Mouse (Mus musculus) ES-E14 (cell line): ENCODE results near the gene Nup210l. TPM values are rescaled to one million over a fixed set of nuclear protein-coding genes. Genes with fewer than 3 reads are reported as not detected.

Experiments
- DNase-seq: peaks from one replicate; pipeline ENCODE4 v3.0.0-alpha.2; 2013; ENCODE audit warnings: low read depth, low spot score
- H3K27ac ChIP-seq: 2 replicates; pipeline ENCODE4 v1.5.1; 2012; ENCODE audit warnings: low read depth, mild to moderate bottlenecking, low read length, moderate library complexity, mixed read lengths; ENCODE audit not compliant: poor library complexity, insufficient read depth, severe bottlenecking
- H3K36me3 ChIP-seq: 2 replicates; pipeline ENCODE4 v1.6.1; 2012; ENCODE audit warnings: mild to moderate bottlenecking, low read length, moderate library complexity, mixed read lengths; ENCODE audit not compliant: control insufficient read depth, poor library complexity, insufficient read depth, severe bottlenecking
- H3K4me1 ChIP-seq, 2 experiments: fragments of 150-350 bp in 1 of 2; sonication (generic) in 1 of 2; 2 replicates each; pipeline ENCODE4 v1.6.1; 2012; ENCODE audit warnings: low read length in 2 of 2, mild to moderate bottlenecking in 1 of 2, mixed read lengths in 1 of 2; ENCODE audit not compliant: control insufficient read depth in 2 of 2, insufficient read depth in 2 of 2, poor library complexity in 1 of 2
- H3K4me3 ChIP-seq, 2 experiments: fragments of 150-350 bp in 1 of 2; sonication (generic) in 1 of 2; 2 replicates each; pipeline ENCODE4 v1.5.1; 2012; ENCODE audit warnings: low read length in 2 of 2, low read depth in 1 of 2, mild to moderate bottlenecking in 1 of 2, mixed read lengths in 1 of 2; ENCODE audit not compliant: insufficient read depth in 1 of 2, poor library complexity in 1 of 2, severe bottlenecking in 1 of 2
- H3K9ac ChIP-seq: 2 replicates; pipeline ENCODE4 v1.6.1; 2012; ENCODE audit warnings: low read depth, mild to moderate bottlenecking, low read length, mixed read lengths; ENCODE audit not compliant: poor library complexity, insufficient read depth, severe bottlenecking
- H3K9me3 ChIP-seq: fragments of 150-350 bp; sonication (generic); 2 replicates; pipeline ENCODE4 v1.6.1; 2012; ENCODE audit warnings: low read depth, mild to moderate bottlenecking, low read length; ENCODE audit not compliant: control insufficient read depth, insufficient read depth
- CHD2 ChIP-seq: IDR thresholded peaks from 2 replicates; pipeline ENCODE4 v1.6.1; 2014; ENCODE audit warnings: mild to moderate bottlenecking, low read depth, low read length, inconsistent platforms
- HCFC1 ChIP-seq: IDR thresholded peaks from 2 replicates; pipeline ENCODE4 v1.6.1; 2012; ENCODE audit warnings: low read length, inconsistent platforms, borderline replicate concordance; ENCODE audit not compliant: insufficient read depth
- MAFK ChIP-seq: IDR thresholded peaks from 2 replicates; pipeline ENCODE4 v1.6.1; 2014; ENCODE audit warnings: mild to moderate bottlenecking, low read depth, low read length, inconsistent platforms; ENCODE audit not compliant: insufficient read depth
- ZC3H11A ChIP-seq: IDR thresholded peaks from 2 replicates; pipeline ENCODE4 v1.6.1; 2012; ENCODE audit warnings: low read depth, mild to moderate bottlenecking, inconsistent platforms, low read length, borderline replicate concordance
- ZNF384 ChIP-seq: IDR thresholded peaks from 2 replicates; pipeline ENCODE4 v1.6.1; 2012; ENCODE audit warnings: low read depth, low read length, inconsistent platforms
- in situ Hi-C, 2 experiments: fragments of 600-800 bp; cut with MboI; formaldehyde crosslinking; loops; one replicate each; pipeline ENCODE4 v1.15.1; 2025; ENCODE audit warnings: low sequenced_read_pairs in 2 of 2, inconsistent platforms in 1 of 2; ENCODE audit not compliant: unreplicated experiment in 2 of 2
- total RNA-seq: library from RNA; depleted of rRNA; stranded (reverse); fragments of 300-350 nt; gene quantifications from 2 replicates; pipeline ENCODE4 v1.2.3, GENCODE M21; 2012

The Nup210l gene
- total RNA-seq, 1 experiment = 0.80 TPM

DNA sequence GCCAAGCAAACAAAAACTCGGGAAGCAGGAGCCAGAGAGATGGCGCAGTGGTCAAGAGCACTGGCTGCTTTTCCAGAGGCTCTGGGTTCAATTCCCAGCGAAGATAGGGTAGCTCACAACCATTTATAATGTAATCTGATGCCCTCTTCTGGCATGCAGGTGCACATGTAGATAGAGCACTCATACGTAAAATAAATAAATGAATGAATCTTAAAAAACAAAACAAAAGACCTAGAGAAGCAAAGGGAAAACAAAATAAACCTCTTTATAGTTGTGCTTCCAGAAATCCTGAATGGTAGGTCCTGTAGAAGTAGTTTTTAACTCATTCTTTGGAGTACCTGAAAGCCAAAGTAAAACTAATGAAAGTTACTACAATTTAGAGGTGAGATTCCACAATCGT, 25.7 kb upstream of the Nup210l start:
- Histone ChIP-seq H3K4me3 (no peak overlapping the region), H3K36me3 (peaks cover 6% of the 10 kb centered on the region), H3K9me3 (no peaks in the 10 kb centered on the region), H3K27ac (no peak overlapping the region), H3K4me1 (peaks cover 8 to 9% of the 10 kb centered on the region in 2 experiments; a peak in 3 of 4 replicates), H3K9ac (no peak overlapping the region)
- TF ChIP-seq HCFC1 (no peak), ZNF384 (no peak), CHD2 (no peak), ZC3H11A (no peak), MAFK (no peak)
- in situ Hi-C loops = no loop called here
- no peak for DNase-seq

DNA sequence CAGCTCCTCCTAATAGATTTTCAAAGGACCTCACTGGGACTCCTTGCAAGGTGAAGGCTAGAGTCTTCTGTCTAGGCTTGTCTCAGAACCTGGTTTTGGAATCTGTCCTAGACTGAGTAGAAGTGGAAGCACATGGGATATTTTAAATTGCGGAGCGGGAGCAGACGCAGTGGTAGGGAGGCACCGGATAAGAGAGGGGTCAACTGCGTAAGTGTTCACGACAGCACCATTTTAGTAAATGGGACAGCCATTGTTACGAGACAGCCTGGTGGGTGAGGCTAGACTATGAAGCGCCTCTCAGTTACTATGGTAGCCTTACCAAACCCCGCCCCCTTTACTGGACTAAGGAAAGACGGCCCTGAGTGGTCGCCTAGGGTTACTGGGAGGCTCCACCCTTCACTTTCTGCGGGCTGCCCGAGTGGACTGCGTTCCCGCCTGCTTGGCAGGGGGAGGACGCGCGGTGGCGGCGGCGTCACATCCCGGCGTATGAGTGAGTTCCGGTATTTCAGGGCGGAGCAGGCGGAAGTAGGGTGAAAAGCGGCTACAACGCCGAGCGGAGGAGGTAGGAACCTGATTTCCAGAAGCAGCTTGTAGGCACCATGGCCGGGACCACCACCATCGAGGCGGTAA, 24.7 kb upstream of the Nup210l start:
- DNase-seq = peak; percentile 98
- Histone ChIP-seq H3K27ac (peak overlapping the region; percentile 99), H3K9ac (peak overlapping the region; percentile 96), H3K4me3 (peak overlapping the region; percentile 89 to 95), H3K9me3 (no peaks in the 10 kb centered on the region), H3K36me3 (peaks cover 6% of the 10 kb centered on the region), H3K4me1 (peaks cover 13 to 14% of the 10 kb centered on the region in 2 experiments; a peak in 3 of 4 replicates)
- TF ChIP-seq MAFK (no peak), CHD2 (no peak), ZNF384 (no peak), HCFC1 (no peak), ZC3H11A (no peak)
- in situ Hi-C loops = no loop called here

DNA sequence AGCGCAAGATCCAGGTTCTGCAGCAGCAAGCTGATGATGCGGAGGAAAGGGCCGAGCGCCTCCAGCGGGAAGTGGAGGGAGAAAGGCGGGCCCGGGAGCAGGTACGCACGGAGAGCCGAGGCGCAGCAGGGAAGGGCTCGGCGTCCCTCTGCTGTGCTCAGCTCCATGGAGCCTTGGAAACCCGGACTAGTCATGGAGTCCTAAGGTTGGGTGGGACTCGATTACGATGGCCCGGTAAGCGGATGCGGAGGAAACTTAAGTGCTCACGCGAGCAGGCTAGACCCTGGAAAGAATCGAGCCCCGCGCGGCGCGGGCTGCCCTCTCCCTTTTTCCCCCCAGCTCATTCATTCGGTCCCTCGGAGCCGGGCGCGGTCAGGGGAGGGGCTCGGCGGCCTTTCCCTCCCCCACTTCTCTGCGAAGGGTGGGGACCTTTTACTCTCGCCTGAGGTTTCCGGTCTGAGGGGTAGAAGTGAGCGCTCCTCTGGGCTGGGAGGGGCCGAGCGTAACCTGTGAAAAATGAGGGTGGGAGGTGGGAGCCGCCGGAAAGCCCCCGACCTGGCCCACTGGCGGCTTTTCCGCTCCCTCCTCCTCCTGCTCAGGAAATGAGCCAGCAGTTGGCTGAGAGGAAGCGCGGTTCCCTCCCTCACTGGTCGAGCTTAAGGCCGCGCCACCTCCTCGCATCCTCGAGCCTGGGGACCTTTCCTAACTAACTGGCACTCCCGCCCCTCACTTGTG, 24.0 kb upstream of the Nup210l start:
- H3K36me3 ChIP-seq = peaks cover 6% of the 10 kb centered on the region
- peak; percentile 87 for DNase-seq
- TF ChIP-seq HCFC1 (no peak; the same call in 1 of the 2 replicates), ZC3H11A (no peak), ZNF384 (no peak), MAFK (no peak), CHD2 (no peak)
- peak overlapping the region; percentile 96 for H3K9ac ChIP-seq
- peak overlapping the region; percentile 99 for H3K27ac ChIP-seq
- peaks cover 13 to 18% of the 10 kb centered on the region in 2 experiments; a peak in 3 of 4 replicates for H3K4me1 ChIP-seq
- no peaks in the 10 kb centered on the region for H3K9me3 ChIP-seq
- in situ Hi-C loops = no loop called here
- peak overlapping the region; percentile 89 to 95 for H3K4me3 ChIP-seq

DNA sequence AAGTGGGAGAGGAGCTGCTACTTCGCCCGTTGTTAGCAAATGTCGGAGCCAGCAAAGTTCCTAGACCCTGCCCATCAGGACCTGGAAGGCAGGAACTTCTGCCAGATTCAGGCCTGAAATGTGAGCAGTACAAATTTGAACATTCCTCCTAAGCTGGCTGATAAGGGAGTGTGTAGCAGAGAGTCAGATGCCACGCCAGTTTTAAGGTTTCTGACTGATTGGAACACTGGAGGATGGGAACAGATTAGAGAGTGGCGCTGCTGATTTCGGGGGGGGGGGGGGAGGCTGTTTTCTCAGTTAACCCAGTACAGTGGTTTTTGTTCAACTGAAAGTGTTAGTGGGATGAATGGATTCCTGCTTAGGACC, 23.5 kb upstream of the Nup210l start:
- Histone ChIP-seq H3K9me3 (no peaks in the 10 kb centered on the region), H3K4me3 (peak overlapping the region; percentile 89 to 95), H3K4me1 (peaks cover 13 to 23% of the 10 kb centered on the region in 2 experiments; a peak in 3 of 4 replicates), H3K36me3 (peaks cover 6% of the 10 kb centered on the region), H3K9ac (peak overlapping the region; percentile 96), H3K27ac (peak overlapping the region; percentile 99)
- in situ Hi-C loops = no loop called here
- DNase-seq = no peak
- TF ChIP-seq CHD2 (no peak), HCFC1 (no peak), ZC3H11A (no peak), MAFK (no peak), ZNF384 (no peak)
